In the genomic region with DNA sequence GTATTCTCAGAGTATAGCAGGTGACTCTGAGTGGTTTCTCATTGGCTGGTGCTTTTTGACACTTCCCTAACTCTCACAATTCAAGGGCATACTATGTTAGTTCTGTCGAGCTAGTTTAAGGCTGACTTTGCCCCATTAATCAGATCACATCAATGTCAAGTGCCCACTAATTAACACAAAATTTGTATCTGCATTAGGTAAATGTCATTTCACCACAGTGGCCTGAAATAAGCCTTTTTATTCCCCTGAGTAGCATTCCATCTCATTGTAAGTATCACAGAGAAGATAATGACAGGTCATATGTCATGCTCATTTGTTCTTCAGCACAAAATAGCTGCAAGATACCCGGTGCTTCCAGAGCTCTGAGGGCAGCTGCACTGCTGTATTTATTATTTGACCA, we compare ENCODE assay signal across 20 mouse cellular contexts.
DNase-seq lines count a peak whose midpoint lies in the region; ATAC-seq and TF ChIP-seq lines count a peak whose summit lies in the region.
"Had no signal": no experiment of that assay in that cellular context is flagged by ENCODE, and none has a peak within 500 bp of the region (broad histone marks: within the 10 kb centered on the region; RNA-seq: fewer than 3 reads in every experiment).

No protein-coding gene starts in this region.

- no peaks in the 10 kb centered on the region for H3K27me3 ChIP-seq in forebrain, embryonic 15.5 days
- H3K27me3 ChIP-seq in forebrain, embryonic 13.5 days, result peaks cover 2% of the 10 kb centered on the region; the same call in 1 of the 2 replicates
- H3K27me3 ChIP-seq in lung, embryonic 16.5 days (ENCODE audit: control insufficient read depth, insufficient read depth, low read depth, low read length), result no peaks in the 10 kb centered on the region
- no peaks in the 10 kb centered on the region for H3K27me3 ChIP-seq in lung, postnatal 0 days (replicated peaks; ENCODE audit: insufficient read depth, low read length)
- H3K27me3 ChIP-seq in heart, adult 2 months (ENCODE audit: control insufficient read depth, insufficient read depth, low read length), result no peaks in the 10 kb centered on the region
- H3K27me3 ChIP-seq: CH12.LX; embryonic facial prominence, embryonic 13.5 days; embryonic facial prominence, embryonic 15.5 days had no signal

- no peak for TF ChIP-seq CTCF in lung, postnatal 0 days (IDR thresholded peaks at IDR 0.05)
- TF ChIP-seq CTCF in heart, adult 2 months (IDR thresholded peaks at IDR 0.05), result no peak

- 22% methylated on average over 2 of the region's 2 CpGs for WGBS in forebrain, embryonic 15.5 days
- 26% methylated on average over 2 of the region's 2 CpGs for WGBS in forebrain, embryonic 13.5 days
- WGBS in lung, embryonic 16.5 days, result 26% methylated on average over 2 of the region's 2 CpGs
- 23% methylated on average over 2 of the region's 2 CpGs for WGBS in lung, postnatal 0 days
- WGBS in heart, adult 2 months, result 30% methylated on average over 2 of the region's 2 CpGs

- H3K36me3 ChIP-seq in forebrain, embryonic 15.5 days, result no peaks in the 10 kb centered on the region
- no peaks in the 10 kb centered on the region for H3K36me3 ChIP-seq in forebrain, embryonic 13.5 days (ENCODE audit: poor library complexity, severe bottlenecking)
- H3K36me3 ChIP-seq in lung, embryonic 16.5 days (ENCODE audit: control insufficient read depth, insufficient read depth, low read length), result no peaks in the 10 kb centered on the region
- H3K36me3 ChIP-seq in lung, postnatal 0 days (ENCODE audit: insufficient read depth, low read length), result no peaks in the 10 kb centered on the region
- H3K36me3 ChIP-seq in heart, adult 2 months (ENCODE audit: control insufficient read depth, insufficient read depth, low read length), result no peaks in the 10 kb centered on the region
- H3K36me3 ChIP-seq: embryonic facial prominence, embryonic 13.5 days; embryonic facial prominence, embryonic 15.5 days; forebrain, embryonic 10.5 days; G1E had no signal

- 0 out of 2 replicates have a peak overlapping the region, but pooled peaks have one; percentile 1 for H3K27ac ChIP-seq in forebrain, embryonic 15.5 days (replicated peaks)
- H3K27ac ChIP-seq in forebrain, embryonic 13.5 days, result no peak overlapping the region
- H3K27ac ChIP-seq in lung, embryonic 16.5 days (ENCODE audit: low read length), result 0 out of 2 replicates have a peak overlapping the region, but pooled peaks have one; percentile 13
- no peak overlapping the region for H3K27ac ChIP-seq in lung, postnatal 0 days (ENCODE audit: low read length)
- no peak overlapping the region for H3K27ac ChIP-seq in heart, adult 2 months
- H3K27ac ChIP-seq: embryonic facial prominence, embryonic 13.5 days; embryonic facial prominence, embryonic 15.5 days; forebrain, embryonic 10.5 days had no signal

- DNase-seq in lung, postnatal 0 days (ENCODE audit: low spot score), result no peak
- DNase-seq in Muller cell, postnatal 12 days (ENCODE audit: inconsistent ontology term), result peak; percentile 81
- peak; percentile 65 for DNase-seq in retina, postnatal 1 day
- DNase-seq in heart, adult 2 months, result no peak
- DNase-seq: adrenal gland, adult 2 months; adrenal gland, postnatal 10 days; adrenal gland, postnatal 25 days; B cell, adult 2 months; embryo, embryonic 11 days had no signal

- H3K9ac ChIP-seq in forebrain, embryonic 15.5 days (replicated peaks), result no peak overlapping the region
- no peak overlapping the region for H3K9ac ChIP-seq in forebrain, embryonic 13.5 days
- H3K9ac ChIP-seq in lung, embryonic 16.5 days (ENCODE audit: low read length), result no peak overlapping the region
- no peak overlapping the region for H3K9ac ChIP-seq in lung, postnatal 0 days (replicated peaks; ENCODE audit: low read depth)
- H3K9ac ChIP-seq in heart, adult 2 months (ENCODE audit: low read depth, low read length), result no peak overlapping the region
- H3K9ac ChIP-seq: embryonic facial prominence, embryonic 13.5 days; embryonic facial prominence, embryonic 15.5 days had no signal

- no peak overlapping the region for H3K4me3 ChIP-seq in forebrain, embryonic 15.5 days
- H3K4me3 ChIP-seq in forebrain, embryonic 13.5 days, result no peak overlapping the region
- no peak overlapping the region for H3K4me3 ChIP-seq in lung, embryonic 16.5 days (ENCODE audit: low read length)
- no peak overlapping the region for H3K4me3 ChIP-seq in lung, postnatal 0 days (ENCODE audit: low read depth, low read length)
- H3K4me3 ChIP-seq in heart, adult 2 months, result no peak overlapping the region
- H3K4me3 ChIP-seq: embryonic facial prominence, embryonic 13.5 days; embryonic facial prominence, embryonic 15.5 days; erythroblast, embryonic 14.5 days; forebrain, embryonic 10.5 days had no signal

- H3K79me2 ChIP-seq in heart, adult 2 months (replicated peaks; ENCODE audit: control insufficient read depth, insufficient read depth, low read length), result no peaks in the 10 kb centered on the region

- H3K4me1 ChIP-seq in forebrain, embryonic 15.5 days, result peaks cover 12% of the 10 kb centered on the region
- peaks cover 7% of the 10 kb centered on the region; the same call in 1 of the 2 replicates for H3K4me1 ChIP-seq in forebrain, embryonic 13.5 days
- H3K4me1 ChIP-seq in lung, embryonic 16.5 days (replicated peaks; ENCODE audit: control insufficient read depth, insufficient read depth, low read length), result peaks cover 2% of the 10 kb centered on the region
- no peaks in the 10 kb centered on the region for H3K4me1 ChIP-seq in lung, postnatal 0 days (ENCODE audit: insufficient read depth, low read depth, low read length)
- no peaks in the 10 kb centered on the region; the same call in 1 of the 2 replicates for H3K4me1 ChIP-seq in heart, adult 2 months (ENCODE audit: control insufficient read depth, insufficient read depth, low read length)

- no peak for ATAC-seq in forebrain, embryonic 15.5 days (replicated peaks)
- no peak for ATAC-seq in forebrain, embryonic 13.5 days
- no peak for ATAC-seq in lung, embryonic 16.5 days (ENCODE audit: low read depth)
- ATAC-seq in lung, postnatal 0 days, result no peak
- ATAC-seq: CD4-positive, CD25-positive, alpha-beta regulatory T cell, adult 4 months; forebrain, embryonic 14.5 days had no signal

- no peak for TF ChIP-seq POLR2A in heart, adult 2 months (IDR thresholded peaks at IDR 0.05; ENCODE audit: insufficient read depth, low read depth, low read length)

- no peak for TF ChIP-seq EP300 in lung, postnatal 0 days (IDR thresholded peaks at IDR 0.05)
- TF ChIP-seq EP300 in heart, adult 2 months (IDR thresholded peaks at IDR 0.05; ENCODE audit: insufficient read depth, low read depth, low read length), result no peak

- intact Hi-C loops in heart, adult 2 months (cut with DNase I), result no loop called here

- H3K4me2 ChIP-seq in forebrain, embryonic 15.5 days (replicated peaks), result no peak overlapping the region
- H3K4me2 ChIP-seq in forebrain, embryonic 13.5 days, result no peak overlapping the region
- H3K4me2 ChIP-seq in lung, embryonic 16.5 days (ENCODE audit: low read depth, low read length), result no peak overlapping the region
- H3K4me2 ChIP-seq in lung, postnatal 0 days (replicated peaks; ENCODE audit: low read depth, low read length), result no peak overlapping the region
- H3K4me2 ChIP-seq: embryonic facial prominence, embryonic 13.5 days; embryonic facial prominence, embryonic 15.5 days had no signal

- no peaks in the 10 kb centered on the region for H3K9me3 ChIP-seq in forebrain, embryonic 15.5 days
- H3K9me3 ChIP-seq in forebrain, embryonic 13.5 days (replicated peaks), result no peaks in the 10 kb centered on the region
- H3K9me3 ChIP-seq in lung, embryonic 16.5 days (ENCODE audit: control insufficient read depth, low read length), result no peaks in the 10 kb centered on the region
- no peaks in the 10 kb centered on the region for H3K9me3 ChIP-seq in lung, postnatal 0 days (ENCODE audit: low read length)
- H3K9me3 ChIP-seq: embryonic facial prominence, embryonic 13.5 days; embryonic facial prominence, embryonic 15.5 days; forebrain, embryonic 10.5 days; G1E had no signal

Comparison
In these comparisons a context has a peak if more than half of its experiments do, and no peak if none do; other contexts are left out.
1. H3K27ac ChIP-seq: peak in forebrain, embryonic 15.5 days (single experiment) and lung, embryonic 16.5 days (single experiment); none in forebrain, embryonic 13.5 days (single experiment), lung, postnatal 0 days (single experiment) and heart, adult 2 months (single experiment).
2. DNase-seq: peak in Muller cell, postnatal 12 days (single experiment) and retina, postnatal 1 day (single experiment); none in lung, postnatal 0 days (single experiment) and heart, adult 2 months (0 of 2).